Mouse (Mus musculus) frontal cortex, postnatal 14 days (tissue): ENCODE data around the gene Tmem86a.
A peak's percentile ranks its signal among the peaks of the same experiment; 100 is the strongest.

Experiments used
- DNase-seq, 2 experiments: peaks; one replicate each; pipeline ENCODE4 v3.0.0; 2022; ENCODE audit warnings: low spot score in 2 of 2

The Tmem86a gene

DNA sequence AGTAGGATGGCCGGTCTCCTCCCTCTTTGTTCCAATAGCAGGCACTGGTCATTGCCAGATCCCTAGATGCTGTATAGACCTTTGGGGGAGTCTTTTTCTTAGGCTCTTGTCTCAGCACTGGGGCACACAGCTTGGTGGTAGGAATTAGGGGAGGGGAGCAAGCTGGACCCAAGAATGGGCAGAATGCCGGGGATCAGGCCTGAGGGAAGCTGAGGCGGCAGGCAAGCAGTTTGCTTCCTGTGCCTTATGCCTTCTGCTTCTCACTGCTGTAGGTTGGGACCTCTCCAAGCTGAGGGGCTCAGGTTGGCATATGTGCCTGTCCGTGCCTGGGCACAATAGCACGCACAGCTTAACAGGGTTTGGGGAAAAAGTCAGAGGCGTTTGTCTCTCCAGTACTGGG is 25.8 kb downstream of the Tmem86a start:
- no peak for DNase-seq

DNA sequence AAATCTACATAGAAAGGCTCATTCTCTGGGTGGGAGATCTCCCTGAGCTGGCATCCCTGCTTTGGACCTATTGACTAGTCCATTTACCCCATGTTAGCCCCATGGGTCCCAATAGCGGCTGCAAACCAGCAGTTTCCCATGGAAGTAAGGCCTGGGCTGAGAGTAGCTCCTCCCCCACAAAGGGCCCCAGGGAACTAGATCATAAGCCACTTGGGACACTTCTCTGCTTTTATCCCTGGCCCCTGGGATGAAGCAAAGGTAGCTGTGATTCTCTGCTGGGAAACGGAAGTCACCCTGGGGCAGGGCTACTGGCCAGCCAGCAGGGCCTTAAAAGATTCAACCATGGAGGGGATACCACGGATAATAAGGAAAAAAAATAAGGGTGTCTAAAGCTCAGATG is 26.3 kb downstream of the Tmem86a start:
- DNase-seq: no peak

DNA sequence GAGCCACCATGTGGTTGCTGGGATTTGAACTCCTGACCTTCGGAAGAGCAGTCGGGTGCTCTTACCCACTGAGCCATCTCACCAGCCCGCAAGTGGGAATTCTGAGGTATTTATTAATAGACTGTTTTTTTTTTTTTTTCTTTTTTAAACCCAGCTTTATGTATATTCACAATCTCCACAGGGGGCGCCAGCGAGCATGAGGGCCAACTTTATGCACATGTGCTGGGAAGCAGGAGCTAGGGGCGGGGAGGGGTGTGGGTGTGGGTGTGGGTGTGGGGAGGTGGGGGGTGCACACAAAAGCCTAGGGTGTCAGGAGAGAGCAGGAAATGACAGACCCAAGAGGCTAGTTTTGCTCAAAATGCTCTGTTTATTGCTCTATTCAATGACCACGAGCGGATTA is 27.1 kb downstream of the Tmem86a start:
- DNase-seq: no peak

DNA sequence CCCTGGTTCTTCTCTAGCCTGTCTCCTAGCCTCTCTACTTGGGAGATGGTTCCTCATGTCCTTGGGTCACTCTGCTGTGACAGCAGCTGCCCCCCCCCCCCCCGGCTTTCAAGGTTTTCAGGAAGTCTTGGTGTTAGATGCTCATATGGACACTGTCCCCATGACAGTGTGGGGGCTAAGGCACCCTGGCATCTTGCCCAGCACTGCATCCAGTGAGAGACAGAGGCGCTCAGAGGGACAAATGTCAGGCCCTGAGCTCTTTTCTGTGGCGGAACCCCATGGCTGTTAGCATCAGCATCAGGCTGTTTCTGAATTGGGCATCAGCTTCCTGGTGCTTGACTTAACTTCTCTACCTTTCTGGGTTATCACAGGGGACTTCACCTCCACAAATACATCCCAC is 30.5 kb downstream of the Tmem86a start:
- DNase-seq: no peak

DNA sequence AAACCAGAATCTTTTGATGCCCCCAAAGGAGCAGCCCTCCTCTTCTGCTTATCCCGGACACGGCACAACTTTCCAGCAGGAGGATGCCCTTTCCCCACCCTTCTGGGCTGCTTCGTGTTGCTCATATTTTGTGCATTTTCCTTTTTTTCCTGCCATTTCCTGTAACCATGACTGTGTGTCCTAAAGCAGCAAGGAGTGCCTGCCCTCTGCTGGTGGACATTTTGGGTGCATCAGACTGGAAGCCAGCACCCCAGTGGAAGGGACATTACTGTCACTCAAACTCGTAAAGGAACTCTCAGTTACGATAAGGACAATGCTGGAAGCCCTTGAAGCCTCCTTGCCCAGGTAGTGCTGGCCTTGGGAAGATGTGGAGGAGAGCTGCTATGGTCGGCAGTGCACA is 30.9 kb downstream of the Tmem86a start:
- DNase-seq: peak; percentile 64 to 75

DNA sequence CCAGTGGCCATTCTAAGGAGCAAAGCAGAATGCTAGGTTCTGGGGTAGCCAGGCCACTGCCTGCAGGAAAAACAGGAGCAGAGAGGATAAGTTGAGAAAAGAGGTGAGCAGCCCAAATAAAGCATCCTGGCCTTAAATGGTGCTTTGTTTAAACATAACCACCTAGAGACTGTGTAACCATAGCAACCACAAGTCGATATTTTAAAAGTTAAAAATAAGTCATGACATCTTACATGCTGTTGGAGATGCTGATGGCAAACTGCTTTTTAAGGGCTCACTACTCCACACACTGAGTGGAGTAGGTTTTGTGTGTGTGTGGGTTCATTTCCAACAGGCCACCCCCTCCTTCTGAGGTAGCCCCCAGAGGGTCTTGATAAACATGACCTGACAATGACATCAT is 34.7 kb downstream of the Tmem86a start:
- no peak for DNase-seq

DNA sequence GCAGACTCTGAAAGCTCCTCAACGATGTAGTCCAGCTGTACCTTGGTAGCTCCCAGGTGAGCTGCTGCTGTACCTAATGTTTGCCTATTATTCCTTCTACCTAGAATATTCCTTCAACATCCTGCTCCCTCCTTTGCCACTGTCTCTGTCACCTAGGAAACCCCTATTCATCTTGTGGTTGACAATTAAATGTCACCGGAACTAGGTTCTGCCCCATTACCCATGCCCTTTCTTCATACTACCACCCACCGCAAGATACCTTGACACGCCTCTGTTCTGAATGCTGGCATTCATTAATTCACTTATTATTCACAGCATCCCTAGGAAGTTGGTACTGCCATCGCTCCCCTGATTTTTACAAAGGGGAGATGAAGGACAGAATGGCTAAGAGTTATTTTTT is 43.5 kb downstream of the Tmem86a start:
- no peak for DNase-seq

DNA sequence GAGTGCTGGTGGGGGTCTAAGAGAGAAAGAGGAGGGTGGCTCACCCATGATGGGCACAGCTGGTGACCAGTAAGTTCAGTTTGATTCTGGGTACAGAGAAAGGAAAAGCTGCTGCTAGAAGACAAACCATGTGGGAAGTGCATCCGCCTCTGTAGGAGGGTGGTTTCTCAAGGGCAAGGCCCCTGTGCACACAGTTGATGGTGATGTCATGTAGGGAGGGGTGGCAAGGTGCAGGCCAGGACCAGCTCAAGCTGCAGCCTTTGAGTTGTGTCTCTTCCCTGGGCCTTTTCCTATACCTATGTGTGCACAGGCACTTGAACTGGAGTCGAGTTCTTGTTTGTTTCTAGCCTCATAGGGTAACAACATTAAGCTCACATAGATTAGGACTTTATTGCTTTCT is 44.6 kb downstream of the Tmem86a start:
- DNase-seq: no peak

DNA sequence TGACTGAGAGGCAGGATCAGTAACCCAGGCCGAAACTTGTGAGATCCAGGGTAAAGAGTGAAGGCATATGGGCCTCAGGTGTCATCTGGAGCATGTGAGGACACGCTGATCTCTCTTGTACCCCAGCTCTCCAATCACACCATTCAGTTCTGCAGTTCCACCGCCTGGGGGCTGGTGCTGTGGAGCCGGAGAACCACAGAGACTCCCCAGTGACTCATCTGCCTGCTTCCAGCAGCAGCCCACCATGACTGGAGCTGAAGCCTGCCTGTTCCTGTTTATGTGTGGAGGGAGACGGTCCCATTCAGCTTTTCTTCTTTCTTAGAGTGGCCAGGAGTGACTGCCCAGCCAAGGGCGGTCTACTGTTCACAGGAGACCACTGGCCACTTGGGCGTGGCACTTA is 47.6 kb downstream of the Tmem86a start:
- no peak for DNase-seq

DNA sequence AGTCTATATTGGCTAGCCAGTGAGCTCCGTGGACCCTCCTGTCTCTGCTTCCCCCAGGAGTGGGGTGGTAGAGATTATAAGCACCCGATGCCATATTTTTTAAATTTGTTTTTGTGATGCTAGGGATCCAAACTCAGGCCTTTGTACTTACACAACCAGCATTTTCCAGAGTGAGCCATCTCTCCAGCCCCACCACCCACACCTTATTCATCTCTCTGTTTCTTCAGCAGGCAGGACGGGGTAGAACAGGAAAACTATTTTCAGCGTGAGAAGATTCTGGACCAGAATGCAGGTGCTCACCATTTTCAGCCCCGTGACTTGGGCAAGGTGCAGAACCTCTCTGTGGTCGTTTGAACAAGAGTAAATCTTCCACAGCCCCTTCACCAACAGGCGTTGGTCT is 48.9 kb downstream of the Tmem86a start:
- DNase-seq: no peak

DNA sequence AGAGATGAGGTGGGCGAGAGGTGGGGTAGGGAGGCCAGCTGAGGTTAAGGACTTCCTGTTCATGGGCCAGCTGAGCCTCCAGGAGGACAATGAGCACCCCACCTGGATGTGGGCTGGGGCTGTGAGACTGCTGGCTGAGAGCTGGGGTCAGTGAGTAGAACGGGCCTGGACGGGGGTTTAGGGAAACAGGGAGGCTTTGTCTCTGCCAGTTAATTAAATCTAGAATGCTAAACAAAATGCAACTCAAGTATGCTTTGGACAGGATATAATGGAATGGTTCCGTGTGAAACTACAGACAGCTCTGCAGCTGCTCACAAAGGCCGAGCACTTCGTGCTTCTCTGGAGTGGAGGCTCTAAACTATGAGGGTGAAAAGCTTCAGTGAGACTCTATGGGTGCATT is 50.2 kb downstream of the Tmem86a start:
- DNase-seq: no peak

DNA sequence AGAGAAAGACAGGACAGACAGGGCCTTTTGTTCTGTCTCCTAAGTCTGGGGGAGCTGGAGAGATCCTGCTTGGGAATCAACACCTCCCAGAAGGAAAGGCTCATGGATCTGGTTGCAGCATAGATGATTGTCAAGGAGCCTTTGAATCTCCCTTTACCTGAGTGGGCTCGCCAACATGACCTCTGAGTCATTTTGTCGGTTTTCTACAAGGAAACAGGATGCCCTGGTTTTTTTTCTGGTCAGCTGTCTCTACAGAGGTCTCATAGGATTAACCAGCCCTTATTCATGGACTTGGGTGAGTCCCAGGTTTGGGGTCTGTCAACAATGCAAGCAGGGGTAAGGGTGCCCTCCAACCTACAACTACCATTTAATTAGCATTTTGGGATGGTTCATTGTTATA is 52.6 kb downstream of the Tmem86a start:
- DNase-seq: no peak

DNA sequence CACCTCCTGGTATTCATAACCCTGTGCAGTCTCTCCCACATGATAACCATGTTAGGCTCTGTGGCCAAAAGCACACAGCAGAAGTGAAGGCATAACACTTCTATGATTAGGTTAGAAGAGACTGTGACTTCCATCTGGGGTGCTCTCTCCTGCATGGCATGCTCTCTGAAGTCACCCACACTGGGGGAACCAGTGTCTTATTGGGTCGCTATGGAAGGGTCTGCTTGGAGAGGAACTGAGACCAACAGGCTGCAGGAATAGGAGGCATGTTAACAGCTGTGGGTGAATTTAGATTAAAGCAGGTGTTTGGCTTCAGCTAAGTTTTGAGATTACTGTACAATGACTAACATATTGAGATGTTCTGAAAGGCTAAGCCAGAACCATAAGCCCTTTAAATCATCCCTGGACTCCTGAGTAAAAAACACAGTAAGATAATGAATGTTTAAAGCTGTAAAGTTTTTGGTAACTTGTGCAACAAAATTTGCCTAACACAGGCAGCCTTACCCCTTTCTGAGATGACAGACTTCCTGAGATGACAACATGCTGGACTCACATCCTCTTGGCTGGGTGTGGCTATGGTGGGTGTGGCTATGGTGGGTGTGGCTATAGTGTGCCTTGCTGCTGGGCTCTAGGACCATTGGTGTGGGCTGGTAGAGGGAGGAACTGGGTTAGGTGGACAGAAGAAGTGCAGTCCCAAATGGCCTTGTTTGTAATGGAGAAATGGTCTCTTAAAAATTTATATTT is 53.4 kb downstream of the Tmem86a start:
- DNase-seq: no peak
